Comparison of ENCODE assay signal across 10 mouse cellular contexts in the genomic region with DNA sequence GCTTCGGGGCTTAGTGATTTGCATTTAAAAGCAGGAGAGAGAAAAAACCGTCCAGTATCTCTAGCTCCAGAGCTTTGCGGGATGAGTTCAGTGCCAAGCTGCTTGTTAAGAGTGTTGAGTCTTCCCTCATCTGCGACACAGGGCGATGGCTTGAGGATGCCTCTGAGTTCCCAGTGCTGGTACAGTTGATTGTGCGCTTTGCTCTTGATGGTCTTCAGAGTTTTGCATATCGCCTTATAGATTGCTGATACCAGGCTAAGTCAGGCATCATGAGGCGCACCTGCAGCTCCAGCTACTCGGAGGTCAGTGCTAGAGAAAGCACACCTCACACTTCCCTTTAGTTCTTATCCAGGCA. TPM values are rescaled to one million over a fixed set of nuclear protein-coding genes. Genes with fewer than 3 reads are reported as not detected.
DNase-seq lines count a peak whose midpoint lies in the region; ATAC-seq and TF ChIP-seq lines count a peak whose summit lies in the region.
"Had no signal": no experiment of that assay in that cellular context is flagged by ENCODE, and none has a peak within 500 bp of the region (broad histone marks: within the 10 kb centered on the region; RNA-seq: fewer than 3 reads in every experiment).

No protein-coding gene starts in this region.

- no peak overlapping the region for H3K27ac ChIP-seq in kidney, postnatal 0 days
- H3K27ac ChIP-seq in forebrain, embryonic 14.5 days (ENCODE audit: low read depth, low read length): no peak overlapping the region
- H3K27ac ChIP-seq in midbrain, embryonic 14.5 days (replicated peaks; ENCODE audit: low read depth, low read length): no peak overlapping the region
- H3K27ac ChIP-seq: limb, embryonic 15.5 days had no signal

- no peak for TF ChIP-seq CTCF in kidney, postnatal 0 days (IDR thresholded peaks at IDR 0.05; ENCODE audit: low read depth)

- peak overlapping the region; percentile 86; the same call in 1 of the 2 replicates for H3K4me3 ChIP-seq in kidney, postnatal 0 days (replicated peaks; ENCODE audit: low read depth, low read length)
- H3K4me3 ChIP-seq in forebrain, embryonic 14.5 days (ENCODE audit: low read depth, low read length): 0 out of 2 replicates have a peak overlapping the region, but pooled peaks have one; percentile 4
- H3K4me3 ChIP-seq in midbrain, embryonic 14.5 days (replicated peaks; ENCODE audit: low read depth, low read length): peak overlapping the region; percentile 85
- H3K4me3 ChIP-seq: limb, embryonic 15.5 days had no signal

- WGBS in kidney, postnatal 0 days: 64% methylated on average over 9 of the region's 9 CpGs
- 48% methylated on average over 9 of the region's 9 CpGs for WGBS in forebrain, embryonic 14.5 days
- 40% methylated on average over 9 of the region's 9 CpGs for WGBS in midbrain, embryonic 14.5 days

- H3K9me3 ChIP-seq in kidney, postnatal 0 days (replicated peaks; ENCODE audit: low read length): no peaks in the 10 kb centered on the region
- no peaks in the 10 kb centered on the region for H3K9me3 ChIP-seq in forebrain, embryonic 14.5 days (replicated peaks; ENCODE audit: control insufficient read depth, low read length)
- no peaks in the 10 kb centered on the region for H3K9me3 ChIP-seq in midbrain, embryonic 14.5 days (ENCODE audit: control insufficient read depth, low read length)
- H3K9me3 ChIP-seq: limb, embryonic 15.5 days had no signal

- peak; percentile 35 for DNase-seq in cerebellum, adult 18-20 months
- no peak for DNase-seq in kidney, postnatal 0 days (ENCODE audit: low spot score)
- DNase-seq in kidney, postnatal 14 days: no peak
- DNase-seq in forebrain, embryonic 14.5 days (ENCODE audit: low spot score): peak; percentile 33
- peak; percentile 60 for DNase-seq in midbrain, embryonic 14.5 days
- DNase-seq in thymus, postnatal 25 days: no peak
- DNase-seq in embryo, embryonic 11 days: no peak
- DNase-seq: gastrocnemius, postnatal 10 days had no signal

- no peaks in the 10 kb centered on the region; the same call in 1 of the 2 replicates for H3K27me3 ChIP-seq in kidney, postnatal 0 days (ENCODE audit: insufficient read depth, low read length)
- 0 out of 2 replicates have a peak, but pooled peaks cover 7% of the 10 kb centered on the region for H3K27me3 ChIP-seq in forebrain, embryonic 14.5 days (replicated peaks; ENCODE audit: control insufficient read depth, insufficient read depth, low read length)
- H3K27me3 ChIP-seq in midbrain, embryonic 14.5 days (ENCODE audit: control insufficient read depth, insufficient read depth, low read length): no peaks in the 10 kb centered on the region

- H3K9ac ChIP-seq in kidney, postnatal 0 days (ENCODE audit: low read depth, low read length): 0 out of 2 replicates have a peak overlapping the region, but pooled peaks have one; percentile 14
- H3K9ac ChIP-seq in forebrain, embryonic 14.5 days (ENCODE audit: low read length): no peak overlapping the region
- H3K9ac ChIP-seq in midbrain, embryonic 14.5 days (replicated peaks; ENCODE audit: low read length): 0 out of 2 replicates have a peak overlapping the region, but pooled peaks have one; percentile 13
- H3K9ac ChIP-seq: limb, embryonic 15.5 days had no signal

- no peaks in the 10 kb centered on the region for H3K36me3 ChIP-seq in kidney, postnatal 0 days (ENCODE audit: insufficient read depth, low read length)
- H3K36me3 ChIP-seq in forebrain, embryonic 14.5 days (ENCODE audit: control insufficient read depth, insufficient read depth, low read length): no peaks in the 10 kb centered on the region
- no peaks in the 10 kb centered on the region for H3K36me3 ChIP-seq in midbrain, embryonic 14.5 days (ENCODE audit: control insufficient read depth, insufficient read depth, low read length)
- H3K36me3 ChIP-seq: limb, embryonic 15.5 days had no signal

- H3K4me1 ChIP-seq in kidney, postnatal 0 days (replicated peaks; ENCODE audit: insufficient read depth, low read length): 0 out of 2 replicates have a peak, but pooled peaks cover 3% of the 10 kb centered on the region
- H3K4me1 ChIP-seq in forebrain, embryonic 14.5 days (ENCODE audit: control insufficient read depth, insufficient read depth, low read length): peaks cover 13% of the 10 kb centered on the region
- peaks cover 32% of the 10 kb centered on the region for H3K4me1 ChIP-seq in midbrain, embryonic 14.5 days (ENCODE audit: control insufficient read depth, insufficient read depth, low read length)

- ATAC-seq in cerebellum, adult (ENCODE audit: insufficient number of reproducible peaks, low FRiP score, low TSS enrichment): no peak
- ATAC-seq in kidney, postnatal 0 days (replicated peaks; ENCODE audit: low FRiP score, low read depth): no peak
- ATAC-seq in forebrain, embryonic 14.5 days: no peak
- no peak for ATAC-seq in midbrain, embryonic 14.5 days (ENCODE audit: low FRiP score, low TSS enrichment)

- H3K4me2 ChIP-seq in kidney, postnatal 0 days (ENCODE audit: low read length): peak overlapping the region; percentile 99
- H3K4me2 ChIP-seq in forebrain, embryonic 14.5 days (ENCODE audit: low read length): peak overlapping the region; percentile 99
- peak overlapping the region; percentile 100 for H3K4me2 ChIP-seq in midbrain, embryonic 14.5 days (ENCODE audit: low read length)

RNA-seq across cellular contexts. Expression of a gene that starts 3.3 kb away (rescaled TPM):
- 11.0 and 12.0 TPM in 2 replicates for polyA plus RNA-seq in kidney, postnatal 0 days (2015; fragmentation: Nextera tagmentation; extraction: Ambion mirVana)
- polyA plus RNA-seq in forebrain, embryonic 14.5 days (2014; fragmentation: Nextera tagmentation; extraction: Ambion mirVana): 2.8 and 4.1 TPM in 2 replicates
- 7.9 and 8.1 TPM in 2 replicates for polyA plus RNA-seq in midbrain, embryonic 14.5 days (2014; fragmentation: Nextera tagmentation; extraction: Ambion mirVana)

RNA-seq across cellular contexts. Expression of a gene that starts 57.5 kb away (rescaled TPM):
- 59.4 and 65.0 TPM in 2 replicates for polyA plus RNA-seq in kidney, postnatal 0 days (2015; fragmentation: Nextera tagmentation; extraction: Ambion mirVana)
- polyA plus RNA-seq in forebrain, embryonic 14.5 days (2014; fragmentation: Nextera tagmentation; extraction: Ambion mirVana): 19.8 and 22.6 TPM in 2 replicates
- 38.8 and 42.5 TPM in 2 replicates for polyA plus RNA-seq in midbrain, embryonic 14.5 days (2014; fragmentation: Nextera tagmentation; extraction: Ambion mirVana)

Comparison
In these comparisons a context has a peak if more than half of its experiments do, and no peak if none do; other contexts are left out.
1. DNase-seq: peak in cerebellum, adult 18-20 months (2 of 2), forebrain, embryonic 14.5 days (single experiment) and midbrain, embryonic 14.5 days (single experiment); none in kidney, postnatal 0 days (single experiment), kidney, postnatal 14 days (single experiment), thymus, postnatal 25 days (single experiment) and embryo, embryonic 11 days (single experiment).
2. H3K4me3 ChIP-seq: peak in every context shown above with its lines; median percentile 86 in kidney, postnatal 0 days; 85 in midbrain, embryonic 14.5 days; 4 in forebrain, embryonic 14.5 days.
3. Peak in every context shown above with its lines, with median percentiles within 50 percentile points of each other: H3K4me2 ChIP-seq.